Mouse (Mus musculus): ENCODE results near the gene Sectm1b. TPM values are rescaled to one million over a fixed set of nuclear protein-coding genes. Genes with fewer than 3 reads are reported as not detected.
"Not testable (repeated sequence)": the region's sequence is repeated elsewhere in the genome, so short reads cannot be mapped to it uniquely, and the experiment has no call there.

Sectm1b gene
- total RNA-seq, 2 experiments from 2014 or later: not detected

- no peak for DNase-seq
Measured at GRCm38 (mm10) chr11:121080330-121080729, 17.0 kb upstream of the Sectm1b start.

DNA sequence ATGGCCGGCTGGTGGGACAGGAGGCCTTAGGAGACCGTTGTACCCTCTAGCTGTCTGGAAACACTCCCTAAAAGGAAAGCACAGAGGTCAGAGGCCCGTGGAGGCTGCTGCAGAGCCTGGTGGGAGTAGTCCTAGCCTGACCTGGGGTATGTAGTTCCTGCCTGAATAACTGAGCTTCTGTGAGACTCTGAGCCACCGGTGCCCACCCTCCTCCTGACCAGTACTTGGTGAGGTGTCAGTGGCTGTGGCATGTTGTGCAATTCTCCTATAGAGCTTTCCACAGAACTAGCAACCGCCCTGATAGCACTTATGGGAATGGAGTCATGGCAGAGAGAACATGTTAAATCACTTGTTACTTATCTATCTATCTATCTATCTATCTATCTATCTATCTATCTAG lies 12.3 kb upstream of the Sectm1b start:
- no peak for DNase-seq
- intact Hi-C loops (cut with DNase I; ENCODE audit: low total_unique reads): no loop called here

More at GRCm38 (mm10) chr11:121080330-121080729, 17.0 kb upstream of the Sectm1b start:
- intact Hi-C loops (cut with DNase I; ENCODE audit: low total_unique reads): no loop called here

DNA sequence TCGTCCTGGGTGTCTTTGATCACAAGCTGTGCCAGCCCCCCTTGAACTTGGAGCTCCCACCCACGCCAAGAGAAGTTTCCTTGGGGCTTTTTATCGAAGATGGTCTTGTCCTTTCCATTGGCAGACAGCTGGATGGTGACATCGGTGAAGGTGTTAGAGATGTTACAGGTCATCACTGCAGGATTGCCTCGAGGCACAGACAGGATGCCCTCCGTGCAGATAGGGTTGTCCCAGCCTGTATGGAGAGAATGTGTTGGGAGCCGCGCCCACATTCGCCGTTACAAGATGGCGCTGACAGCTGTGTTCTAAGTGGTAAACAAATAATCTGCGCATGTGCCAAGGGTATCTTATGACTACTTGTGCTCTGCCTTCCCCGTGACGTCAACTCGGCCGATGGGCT lies 6.3 kb upstream of the Sectm1b start:
- intact Hi-C loops (cut with DNase I; ENCODE audit: low total_unique reads); DNase-seq: not testable (repeated sequence)

DNA sequence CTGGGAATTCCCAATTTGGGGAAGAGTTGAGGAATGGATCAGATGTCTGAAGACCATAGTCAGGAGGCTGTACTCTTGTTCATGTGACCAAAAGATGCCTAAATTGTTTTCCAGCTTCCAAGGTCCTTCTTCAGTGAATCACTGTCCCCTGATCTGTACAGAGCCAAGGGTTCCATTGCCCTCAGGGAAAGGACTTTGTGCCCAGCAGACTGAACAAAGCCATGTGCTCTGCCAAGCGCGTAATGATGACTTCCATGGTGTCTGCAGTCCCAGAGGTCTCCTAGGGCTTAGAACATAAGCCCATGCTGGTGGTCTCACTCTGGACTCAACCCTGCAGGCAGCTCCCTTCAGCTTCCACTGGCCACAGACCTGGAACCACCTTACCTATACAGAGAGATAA lies 4.5 kb upstream of the Sectm1b start:
- DNase-seq: no peak
- intact Hi-C loops (cut with DNase I; ENCODE audit: low total_unique reads): no loop called here

DNA sequence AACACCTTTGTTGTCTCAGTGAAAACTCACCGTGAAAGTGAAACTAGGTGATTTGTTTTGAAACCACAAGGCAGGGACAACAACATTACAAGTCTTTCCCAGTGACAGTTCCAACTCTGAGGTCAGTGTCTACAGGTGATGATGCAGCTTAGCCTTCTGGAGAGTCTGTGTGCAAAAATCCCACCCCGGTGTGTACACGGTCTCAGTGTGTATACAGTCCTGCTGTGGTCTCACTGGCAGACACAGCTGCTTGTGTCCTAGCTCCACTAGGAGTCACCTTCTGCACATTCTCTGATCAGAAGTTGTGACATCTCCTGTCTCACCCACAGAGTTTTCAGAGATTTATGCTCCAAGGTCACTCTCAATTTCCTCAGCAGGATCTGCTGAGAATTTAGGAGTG lies 828 bp upstream of the Sectm1b start:
- no peak for DNase-seq
- intact Hi-C loops (cut with DNase I; ENCODE audit: low total_unique reads): no loop called here

DNA sequence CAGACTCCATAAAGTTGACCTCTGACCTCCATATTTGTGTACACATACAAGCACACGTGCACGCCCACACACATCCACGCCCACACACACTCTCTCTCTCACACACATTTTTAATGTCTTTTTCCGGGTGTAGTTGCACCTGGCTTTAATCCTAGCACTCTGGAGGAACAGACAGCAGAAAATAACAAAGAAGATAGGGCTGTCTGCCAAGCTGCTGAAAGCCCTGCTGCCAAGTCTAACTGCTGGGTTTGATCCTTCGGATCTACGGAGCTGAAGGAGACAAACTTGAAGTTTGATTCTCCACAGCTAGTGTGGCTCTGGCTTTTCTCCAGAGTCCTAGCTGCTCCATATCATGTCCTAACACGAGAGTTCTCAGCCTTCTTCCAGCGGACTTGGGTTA lies 1.8 kb downstream of the Sectm1b start:
- DNase-seq: no peak
- intact Hi-C loops (cut with DNase I; ENCODE audit: low total_unique reads): no loop called here

- DNase-seq; intact Hi-C loops (cut with DNase I; ENCODE audit: low total_unique reads): not testable (repeated sequence)
Measured at GRCm38 (mm10) chr11:121060401-121061067, 2.8 kb downstream of the Sectm1b start.

DNA sequence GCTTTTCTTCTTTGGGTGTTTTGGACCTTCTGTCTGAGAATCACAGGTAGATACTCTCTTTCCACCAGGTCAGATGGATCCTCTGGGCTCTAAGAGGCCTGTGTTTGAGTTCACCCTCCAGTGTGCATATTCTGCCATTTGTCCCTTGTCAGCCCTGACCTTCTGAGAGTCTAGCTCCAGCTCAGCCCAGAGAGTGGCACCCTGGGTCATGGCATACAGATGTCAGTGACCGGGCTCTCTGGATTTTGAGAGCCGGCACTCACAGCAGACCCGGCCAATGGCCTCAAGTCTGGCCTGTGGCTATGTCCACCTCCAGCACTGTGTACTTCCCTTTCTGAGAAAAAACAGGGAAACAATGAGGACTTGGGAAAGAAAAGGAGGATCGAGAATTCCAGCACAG lies 3.9 kb downstream of the Sectm1b start:
- intact Hi-C loops (cut with DNase I; ENCODE audit: low total_unique reads): loop anchor here (10.0 kb wide), 1 partner anchor 135 kb away; no protein-coding TSS in a partner anchor
- DNase-seq: no peak

DNA sequence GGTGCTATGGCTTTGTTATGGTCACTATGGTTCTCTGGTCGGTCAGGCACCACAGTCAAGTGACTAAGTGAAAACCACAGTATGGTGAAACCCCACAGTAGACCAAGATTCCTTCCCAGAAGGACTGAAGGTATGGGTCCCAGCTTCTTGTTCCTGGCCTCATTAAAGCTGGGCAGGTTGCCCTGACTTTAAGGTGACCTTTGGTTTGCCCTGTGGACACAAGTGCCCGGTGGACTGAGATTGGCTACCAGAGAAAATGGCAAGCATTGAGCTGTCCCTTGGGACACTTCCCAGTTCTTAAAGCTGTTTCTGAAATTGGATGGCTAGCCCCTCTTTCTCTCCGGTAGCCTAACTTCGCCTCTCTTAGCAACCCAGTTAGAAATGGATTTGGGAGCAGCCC lies 4.4 kb downstream of the Sectm1b start:
- intact Hi-C loops (cut with DNase I; ENCODE audit: low total_unique reads): loop anchor here (10.0 kb wide), 1 partner anchor 136 kb away; no protein-coding TSS in a partner anchor

GRCm38 (mm10) chr11:121058122-121058521 lies 5.2 kb downstream of the Sectm1b start:
- no peak for DNase-seq
- intact Hi-C loops (cut with DNase I; ENCODE audit: low total_unique reads): loop anchor here (10.0 kb wide), 1 partner anchor 137 kb away; no protein-coding TSS in a partner anchor

More for the DNA sequence above, 4.4 kb downstream of the Sectm1b start:
- DNase-seq: no peak

- intact Hi-C loops (cut with DNase I; ENCODE audit: low total_unique reads): loop anchor here (10.0 kb wide), 1 partner anchor 138 kb away; no protein-coding TSS in a partner anchor
- DNase-seq: no peak
Measured at GRCm38 (mm10) chr11:121056536-121057236, 6.7 kb downstream of the Sectm1b start.

GRCm38 (mm10) chr11:121053536-121053935 lies 9.8 kb downstream of the Sectm1b start:
- intact Hi-C loops (cut with DNase I; ENCODE audit: low total_unique reads): loop anchor here (10.0 kb wide), 1 partner anchor 141 kb away; no protein-coding TSS in a partner anchor
- DNase-seq: peak; percentile 73

- no peak for DNase-seq
- intact Hi-C loops (cut with DNase I; ENCODE audit: low total_unique reads): loop anchor here (10.0 kb wide), 1 partner anchor 142 kb away; no protein-coding TSS in a partner anchor
Measured at GRCm38 (mm10) chr11:121052387-121052786, 11.0 kb downstream of the Sectm1b start.

DNA sequence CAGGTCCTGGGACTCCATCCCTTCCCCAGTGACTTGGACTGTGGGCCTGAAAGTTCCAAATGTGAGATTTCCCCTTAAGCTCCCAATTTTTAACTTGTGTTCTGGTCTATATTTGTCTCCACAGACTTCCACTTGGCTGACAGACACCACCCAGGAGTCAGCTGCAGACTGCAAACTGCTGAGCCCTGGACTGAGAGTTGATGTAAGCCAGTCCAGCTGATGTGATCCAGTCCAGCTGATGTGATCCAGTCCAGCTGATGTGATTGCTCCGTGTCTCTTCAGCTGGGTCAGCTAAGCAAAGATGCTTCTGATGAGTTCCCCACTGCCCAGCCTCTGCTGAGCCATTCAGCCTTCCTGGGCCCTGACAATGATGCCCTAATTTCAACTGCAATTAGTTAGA lies 11.6 kb downstream of the Sectm1b start:
- intact Hi-C loops (cut with DNase I; ENCODE audit: low total_unique reads): loop anchor here (10.0 kb wide), 1 partner anchor 143 kb away; no protein-coding TSS in a partner anchor

DNA sequence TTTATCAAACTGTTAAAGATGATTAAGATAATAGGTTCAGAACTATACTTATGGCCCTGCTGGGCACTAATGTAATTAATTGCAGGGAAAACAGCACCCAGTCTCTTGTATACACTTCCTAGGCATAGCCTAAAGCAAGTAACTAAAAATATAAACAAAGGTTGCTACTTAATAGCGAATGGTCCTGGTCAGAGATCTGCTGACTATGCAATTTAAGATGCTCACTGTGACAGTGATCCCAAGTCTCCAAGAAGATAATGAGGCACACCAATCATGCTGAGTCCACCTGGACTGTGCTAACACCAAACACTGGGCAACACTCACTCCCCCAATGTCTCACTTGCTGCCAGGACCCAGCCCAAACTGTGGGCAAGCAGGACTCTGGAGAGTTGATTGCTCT lies 13.5 kb downstream of the Sectm1b start:
- intact Hi-C loops (cut with DNase I; ENCODE audit: low total_unique reads): loop anchor here (10.0 kb wide), 1 partner anchor 145 kb away; no protein-coding TSS in a partner anchor
- DNase-seq: no peak

More for the DNA sequence above, 11.6 kb downstream of the Sectm1b start:
- DNase-seq: no peak

GRCm38 (mm10) chr11:121047826-121048399 lies 15.5 kb downstream of the Sectm1b start:
- DNase-seq: no peak
- intact Hi-C loops (cut with DNase I; ENCODE audit: low total_unique reads): no loop called here

DNA sequence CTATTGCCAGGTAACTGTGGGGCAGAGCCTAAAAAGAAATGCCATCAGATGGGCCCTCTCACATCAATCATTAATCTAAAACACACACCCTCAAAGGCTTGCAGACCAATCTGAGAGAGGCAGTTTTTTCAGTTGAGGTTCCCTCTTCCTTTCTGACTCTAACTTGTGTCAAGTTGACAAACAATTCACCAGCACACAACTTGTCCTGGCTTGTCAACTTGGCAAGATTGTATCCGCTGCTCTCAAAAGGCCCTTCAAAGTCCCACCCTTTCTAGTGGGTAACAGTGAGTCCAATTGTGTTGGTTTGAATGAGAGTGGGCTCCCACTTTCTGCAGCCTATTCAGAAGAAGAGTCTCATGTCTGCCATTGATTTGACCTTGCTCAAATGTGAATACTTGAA lies 18.1 kb downstream of the Sectm1b start:
- intact Hi-C loops (cut with DNase I; ENCODE audit: low total_unique reads): no loop called here
- DNase-seq: no peak

DNA sequence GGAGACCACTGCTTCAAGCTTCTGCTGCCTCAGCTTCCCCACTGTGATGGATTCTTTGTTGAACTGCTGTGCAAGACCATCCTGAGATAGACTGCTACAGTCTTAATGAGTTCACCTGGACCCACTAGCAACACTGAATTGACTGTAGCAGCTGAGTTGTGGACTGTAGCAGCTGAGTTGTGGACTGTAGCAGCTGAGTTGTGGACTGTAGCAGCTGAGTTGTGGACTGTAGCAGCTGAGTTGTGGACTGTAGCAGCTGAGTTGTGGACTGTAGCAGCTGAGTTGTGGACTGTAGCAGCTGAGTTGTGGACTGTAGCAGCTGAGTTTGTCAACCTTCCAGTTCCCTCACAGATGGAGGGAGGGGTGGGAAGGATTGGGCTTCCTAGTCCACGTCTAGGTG lies 20.3 kb downstream of the Sectm1b start:
- not testable (repeated sequence) for DNase-seq
- intact Hi-C loops (cut with DNase I; ENCODE audit: low total_unique reads): loop anchor here (5.0 kb wide), 1 partner anchor 136 kb away; no protein-coding TSS in a partner anchor

DNA sequence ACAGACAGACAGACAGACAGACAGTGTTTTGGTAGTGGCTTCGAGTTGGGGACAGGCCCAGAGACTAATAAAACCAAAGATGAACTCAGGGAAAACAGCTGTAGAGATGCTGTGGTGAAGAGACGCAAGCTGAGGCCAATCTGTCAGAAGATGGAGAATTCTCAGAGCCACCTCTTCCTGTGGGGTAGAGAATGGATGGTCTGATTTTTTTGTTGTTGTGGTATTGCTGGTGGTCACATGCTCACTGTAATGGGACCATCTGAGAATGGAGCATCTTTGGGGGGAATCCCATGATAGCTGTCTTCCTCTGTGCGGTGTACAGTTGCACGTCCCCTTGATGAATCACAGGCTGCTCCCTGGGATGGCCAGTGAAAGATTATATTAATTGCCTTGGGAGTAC lies 20.9 kb downstream of the Sectm1b start:
- DNase-seq: no peak
- intact Hi-C loops (cut with DNase I; ENCODE audit: low total_unique reads): loop anchor here (5.0 kb wide), 1 partner anchor 135 kb away; no protein-coding TSS in a partner anchor

DNA sequence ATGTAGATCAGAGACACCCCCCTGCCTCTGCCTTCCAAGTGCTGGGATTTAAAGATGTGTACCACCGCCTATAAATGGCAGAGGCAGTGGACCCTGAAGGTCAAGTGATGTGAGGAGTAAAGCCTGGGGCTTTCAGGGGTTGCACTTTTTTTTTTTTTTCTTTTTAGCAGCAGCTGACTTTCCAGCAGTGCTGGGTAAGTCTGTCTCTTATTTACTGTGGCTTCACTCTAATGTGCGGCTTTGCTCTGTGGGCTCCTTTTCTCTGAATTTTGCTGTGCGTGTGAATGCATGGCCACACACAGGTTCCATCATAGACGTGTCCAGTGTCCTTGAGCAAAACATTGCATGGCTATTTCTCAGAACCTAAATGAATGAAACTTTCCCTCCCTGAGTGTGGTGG lies 21.7 kb downstream of the Sectm1b start:
- intact Hi-C loops (cut with DNase I; ENCODE audit: low total_unique reads): loop anchor here (5.0 kb wide), 1 partner anchor 134 kb away; no protein-coding TSS in a partner anchor
- no peak for DNase-seq

Measured in gastrocnemius, postnatal 14 days (tissue).